Mouse (Mus musculus): Measurements from ENCODE around the gene Zfp804b. TPM values are rescaled to one million over a fixed set of nuclear protein-coding genes. Genes with fewer than 3 reads are reported as not detected.
"Not testable (repeated sequence)": the region's sequence is repeated elsewhere in the genome, so short reads cannot be mapped to it uniquely, and the experiment has no call there.

The Zfp804b gene
- 1 to 10 TPM; 2.4 to 3.1 TPM for total RNA-seq (2021)

DNA sequence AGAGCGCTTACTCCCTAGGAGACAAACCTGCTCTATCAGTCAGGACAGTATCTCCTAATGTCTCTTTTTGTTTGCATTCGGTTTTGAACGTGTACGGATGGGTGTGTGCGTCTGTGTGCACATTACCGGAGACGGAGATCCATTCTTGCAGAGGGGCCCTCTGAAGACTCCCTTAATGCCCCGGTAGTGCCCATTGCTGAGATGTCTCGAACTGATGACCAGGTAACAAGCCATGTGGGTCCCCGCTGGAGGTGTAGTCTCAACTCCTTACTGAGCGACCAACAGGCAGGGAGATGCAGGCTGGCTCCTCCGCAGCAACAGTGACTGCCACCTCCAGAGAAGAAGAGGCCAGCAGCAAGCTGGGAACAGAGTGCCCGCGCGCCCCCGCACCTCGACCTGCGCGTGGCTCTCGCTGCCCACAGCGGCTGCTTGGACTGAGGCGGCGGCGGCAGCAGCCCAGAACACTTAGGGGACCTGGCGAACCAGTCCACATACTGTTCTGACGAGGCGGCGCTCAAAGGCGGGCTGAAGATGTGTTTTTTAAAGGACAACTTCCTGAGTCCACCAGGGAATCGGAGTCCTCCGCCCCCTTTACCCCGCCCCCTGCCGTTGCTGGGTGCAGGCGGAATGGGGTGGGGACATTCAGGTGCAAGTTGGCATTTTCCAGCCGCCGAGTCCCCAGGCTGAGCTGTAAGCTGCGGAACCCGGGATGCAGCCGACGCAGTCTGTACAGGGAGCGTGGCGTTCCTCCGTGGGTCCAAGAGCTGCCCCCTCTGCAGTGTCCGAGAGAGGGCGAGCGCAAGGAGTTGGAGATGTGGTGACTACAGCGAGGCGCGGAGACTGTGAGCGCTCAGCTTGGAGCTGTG is at the start of gene Zfp804b:
Zfp804b (minus strand) TSS at position 612 of the 866 bp plus-strand sequence.
- DNase-seq (ENCODE audit: extremely low spot score in 1 of 2, low spot score in 2 of 2): peak; percentile 16 to 45
- intact Hi-C loops (cut with DNase I): no loop called here

DNA sequence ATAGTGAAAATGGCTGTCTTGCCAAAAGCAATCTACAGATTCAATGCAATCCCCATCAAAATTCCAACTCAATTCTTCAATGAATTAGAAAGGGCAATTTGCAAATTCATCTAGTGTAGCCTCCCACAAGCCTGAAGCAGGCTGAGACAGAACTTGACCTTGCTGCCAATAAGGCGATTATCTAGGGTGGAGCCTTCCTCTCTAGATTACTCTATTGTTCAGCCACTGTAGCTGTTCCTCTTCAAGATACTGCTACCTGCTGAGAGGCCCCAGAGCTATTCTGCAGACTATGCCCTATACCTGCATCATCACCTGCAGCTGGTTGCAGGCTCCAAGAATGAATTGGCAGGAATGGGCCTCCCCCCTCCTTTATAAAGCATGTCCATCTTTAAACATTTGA is 20.1 kb upstream of the Zfp804b start:
- DNase-seq (ENCODE audit: extremely low spot score in 1 of 2, low spot score in 2 of 2); intact Hi-C loops (cut with DNase I): not testable (repeated sequence)

DNA sequence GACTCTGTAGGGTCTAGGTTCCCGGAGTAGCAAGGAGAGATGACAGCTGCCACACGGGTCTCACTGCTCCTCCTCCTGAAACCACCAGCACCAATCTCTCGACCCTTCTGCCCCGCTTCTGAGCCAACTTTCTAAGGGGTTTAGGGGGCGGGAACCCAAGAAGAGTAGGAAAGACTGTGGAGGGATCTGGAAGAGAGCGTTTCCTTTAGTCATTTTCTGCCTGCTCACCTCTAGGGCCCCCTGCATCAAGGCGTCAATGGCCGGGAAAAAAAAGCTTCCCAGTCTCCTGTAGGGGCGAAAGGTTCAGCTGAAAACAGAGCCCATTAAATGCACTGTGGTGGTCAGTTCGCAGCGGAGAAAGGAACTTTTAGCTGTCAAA is 444 bp upstream of the Zfp804b start:
- no peak for DNase-seq (ENCODE audit: extremely low spot score in 1 of 2, low spot score in 2 of 2)
- intact Hi-C loops (cut with DNase I): no loop called here

DNA sequence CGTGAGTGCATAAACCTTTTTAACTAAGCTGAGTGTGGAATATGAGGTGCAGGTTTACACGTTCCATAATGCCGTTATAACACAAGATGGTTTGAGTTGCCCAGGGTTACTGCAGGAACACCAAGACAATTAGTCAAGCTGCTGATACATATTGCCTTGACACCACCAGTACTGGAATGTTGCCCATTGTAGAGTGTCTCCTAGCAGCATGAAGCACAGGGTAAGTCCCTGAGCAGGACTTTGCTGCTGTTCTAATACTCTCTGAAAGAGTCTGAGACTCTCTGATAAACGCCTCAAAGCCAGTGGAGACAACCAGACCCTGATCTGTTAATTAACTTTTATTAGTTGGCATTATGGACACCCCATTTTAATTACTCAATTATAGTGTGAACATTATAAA is 19.0 kb downstream of the Zfp804b start:
- DNase-seq (ENCODE audit: extremely low spot score in 1 of 2, low spot score in 2 of 2): no peak
- intact Hi-C loops (cut with DNase I): no loop called here

DNA sequence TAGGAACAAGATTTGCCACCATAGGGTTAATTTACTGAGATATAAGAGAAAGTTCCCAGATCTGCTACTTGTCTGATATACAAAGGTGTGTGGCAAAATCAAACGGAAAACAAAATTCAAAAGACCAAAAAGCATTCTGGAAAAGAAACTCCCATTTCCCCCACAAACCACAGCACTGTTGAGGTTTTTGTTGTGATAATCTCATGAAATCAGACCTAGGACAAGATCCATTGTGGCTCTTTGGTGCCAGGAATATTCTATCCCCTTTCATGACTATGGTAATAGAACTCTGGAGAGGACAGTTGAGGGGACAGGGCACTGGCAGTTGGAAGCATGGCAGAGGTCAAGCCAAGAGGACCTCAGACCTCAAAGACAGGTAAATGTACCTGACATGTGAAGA is 40.7 kb downstream of the Zfp804b start, which contains the start of gene Tex47:
Tex47 (plus strand) TSS at position 301 of the 400 bp plus-strand sequence.
- no peak for DNase-seq (ENCODE audit: extremely low spot score in 1 of 2, low spot score in 2 of 2)
- intact Hi-C loops (cut with DNase I): no loop called here

DNA sequence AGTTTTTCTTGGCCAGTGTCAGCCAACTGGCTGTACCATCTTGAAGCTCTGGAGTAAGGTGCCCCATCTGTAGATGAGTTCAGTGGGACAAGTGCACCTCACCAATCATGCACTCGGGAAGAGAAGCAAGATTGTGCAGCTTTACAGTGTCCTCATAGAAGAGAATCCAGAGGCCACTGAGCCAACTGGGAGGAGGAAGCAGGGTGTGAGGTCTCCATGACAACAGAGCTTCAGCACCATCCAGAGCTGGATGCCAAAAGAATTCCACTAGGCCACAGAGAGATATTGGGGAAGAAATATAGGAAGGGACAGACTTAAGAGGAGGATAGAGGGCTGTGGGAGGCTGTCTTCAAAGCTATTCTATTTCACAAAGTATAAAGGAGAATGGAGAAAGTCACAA is 41.6 kb downstream of the Zfp804b start:
- intact Hi-C loops (cut with DNase I): no loop called here

DNA sequence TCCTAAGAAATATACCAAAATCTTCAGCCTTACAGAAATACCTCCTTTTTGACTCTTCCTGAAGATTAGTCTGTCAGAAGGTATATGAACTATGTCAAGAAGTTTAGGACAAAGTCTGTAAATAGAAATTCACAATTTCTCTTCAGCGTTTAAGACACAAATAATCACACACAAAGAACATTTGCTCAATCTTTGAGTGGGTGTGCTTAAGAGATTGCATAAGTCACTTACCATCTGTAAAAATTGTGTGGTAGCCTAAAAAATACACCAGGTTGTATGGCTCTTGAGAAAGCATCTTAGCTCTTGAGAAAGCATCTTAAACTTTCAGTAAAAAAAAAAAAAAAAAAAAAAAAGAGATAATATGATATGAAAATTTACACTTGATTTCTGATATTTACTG is 60.2 kb downstream of the Zfp804b start:
- intact Hi-C loops (cut with DNase I): no loop called here

More for the DNA sequence above, 41.6 kb downstream of the Zfp804b start:
- no peak for DNase-seq (ENCODE audit: extremely low spot score in 1 of 2, low spot score in 2 of 2)

DNA sequence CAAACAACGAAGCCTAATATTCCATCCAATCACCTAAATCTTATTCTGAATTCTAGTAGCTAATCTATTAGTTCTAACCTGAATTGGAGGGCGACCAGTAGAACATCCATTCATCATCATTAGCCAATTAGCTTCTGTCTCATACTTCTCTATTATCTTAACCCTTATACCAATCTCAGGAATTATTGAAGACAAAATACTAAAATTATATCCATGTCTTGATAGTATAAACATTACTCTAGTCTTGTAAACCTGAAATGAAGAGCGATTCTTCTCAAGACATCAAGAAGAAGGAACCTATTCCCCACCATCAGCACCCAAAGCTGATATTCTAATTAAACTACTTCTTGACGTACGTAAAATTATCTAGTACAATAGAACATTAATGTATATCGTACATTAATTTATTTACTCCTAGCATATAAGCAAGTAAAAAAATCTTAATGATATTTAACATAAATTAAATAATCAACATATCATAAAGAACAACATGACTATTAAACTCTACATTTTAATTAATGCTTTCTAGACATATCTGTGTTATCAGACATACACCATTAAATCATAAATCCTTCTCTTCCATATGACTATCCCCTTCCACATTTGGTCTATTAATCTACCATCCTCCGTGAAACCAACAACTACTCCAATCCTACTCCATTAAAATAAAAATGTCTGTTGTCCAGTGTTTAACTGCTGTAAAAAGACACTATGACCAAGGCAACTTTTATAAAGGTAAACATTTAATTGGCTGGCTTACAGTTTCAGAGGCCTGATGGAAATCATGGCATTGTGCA is 67.7 kb downstream of the Zfp804b start:
- no peak for DNase-seq (ENCODE audit: extremely low spot score in 1 of 2, low spot score in 2 of 2)
- intact Hi-C loops (cut with DNase I): no loop called here

More for the DNA sequence above, 60.2 kb downstream of the Zfp804b start:
- DNase-seq (ENCODE audit: extremely low spot score in 1 of 2, low spot score in 2 of 2): no peak

DNA sequence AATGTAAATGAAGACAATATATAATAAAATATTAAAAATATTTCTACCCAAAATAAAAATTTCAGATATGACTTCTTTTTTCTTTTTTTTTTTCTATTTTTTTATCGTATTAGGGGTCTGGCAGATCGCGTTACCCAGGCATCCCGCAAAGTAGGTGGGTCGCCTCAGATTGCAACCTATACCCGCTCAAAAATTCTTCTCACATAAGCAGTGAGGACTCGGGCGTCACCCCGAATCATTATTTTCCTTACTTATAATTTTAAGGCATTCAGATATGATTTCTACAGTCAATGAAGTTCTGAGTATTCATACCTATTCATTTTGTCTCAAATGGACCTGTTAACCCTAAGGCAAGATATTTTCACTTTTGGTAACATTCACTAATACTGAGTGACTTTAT is 167.0 kb downstream of the Zfp804b start:
- no peak for DNase-seq (ENCODE audit: extremely low spot score in 1 of 2, low spot score in 2 of 2)
- intact Hi-C loops (cut with DNase I): no loop called here

DNA sequence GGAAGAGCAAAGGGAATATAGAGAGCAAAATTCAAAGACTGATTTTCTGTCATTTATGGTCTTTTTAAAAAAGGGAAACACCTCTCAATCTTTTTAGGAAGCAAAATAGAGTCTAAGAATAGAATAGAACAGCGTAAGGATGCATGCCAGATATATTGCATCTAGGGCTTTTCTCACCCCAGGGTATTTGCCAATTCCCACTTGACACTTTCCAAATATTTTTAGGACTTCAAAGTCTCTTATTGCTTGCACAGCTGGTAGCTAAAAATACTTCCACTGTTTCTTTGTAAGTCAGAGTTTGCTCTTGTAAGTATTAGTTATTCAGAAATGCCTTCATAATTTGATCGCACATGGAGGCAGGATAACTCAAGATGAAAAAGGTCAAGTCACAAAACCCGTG is 204.9 kb downstream of the Zfp804b start:
- intact Hi-C loops (cut with DNase I): no loop called here
- no peak for DNase-seq (ENCODE audit: extremely low spot score in 1 of 2, low spot score in 2 of 2)

DNA sequence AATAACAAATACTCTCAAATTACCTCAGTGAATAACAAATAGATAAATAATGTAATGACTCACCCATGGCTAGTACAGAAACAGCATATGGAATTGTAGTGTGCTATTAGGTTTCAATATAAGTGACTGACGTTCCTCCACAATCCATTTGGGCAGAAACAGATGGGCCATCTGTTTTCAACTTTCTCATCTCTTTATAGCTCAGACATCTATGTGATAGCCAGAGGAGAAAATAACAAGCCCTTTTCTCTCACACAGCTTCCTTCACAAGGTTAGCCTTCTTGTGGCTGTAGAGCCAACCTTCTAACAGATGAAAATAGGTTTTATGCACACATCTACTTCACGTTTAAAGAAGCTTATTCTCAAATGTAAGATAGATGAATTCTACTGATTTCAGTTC is 242.2 kb downstream of the Zfp804b start:
- peak in 1 of 2 experiments; percentile 1 for DNase-seq (ENCODE audit: extremely low spot score in 1 of 2, low spot score in 2 of 2)
- intact Hi-C loops (cut with DNase I): no loop called here

DNA sequence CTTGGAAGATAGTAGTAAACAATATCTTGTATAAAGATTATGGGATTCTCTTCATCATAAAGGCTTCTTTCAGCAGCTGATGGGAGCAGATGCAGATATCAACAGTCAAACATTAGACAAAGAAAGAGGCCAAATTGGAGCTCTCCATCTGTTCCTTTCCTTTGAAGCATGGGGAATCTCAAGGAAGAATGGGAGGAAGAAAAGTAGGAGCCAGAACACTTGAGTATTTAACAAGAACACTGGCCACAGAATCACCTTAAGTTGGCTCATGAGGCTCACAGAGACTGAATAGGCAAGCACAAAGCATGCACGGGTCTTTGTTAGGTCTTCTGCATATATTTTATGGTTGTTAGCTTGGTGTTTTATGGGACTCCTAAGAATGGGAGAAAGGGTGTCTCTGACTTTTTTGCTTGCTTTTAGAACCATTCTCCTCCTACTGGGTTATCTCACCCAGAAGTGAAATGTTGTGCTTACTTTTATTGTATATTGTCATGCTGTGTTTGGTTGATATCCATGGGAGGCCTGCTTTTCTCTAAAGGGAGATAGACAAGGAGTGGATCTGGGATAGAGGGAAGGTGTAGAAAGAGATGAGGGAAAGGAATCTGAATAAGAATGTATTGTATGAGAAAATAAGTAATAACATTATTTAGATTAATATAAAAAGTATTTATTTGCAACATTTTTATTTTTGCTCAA is 270.5 kb downstream of the Zfp804b start:
- DNase-seq (ENCODE audit: extremely low spot score in 1 of 2, low spot score in 2 of 2): peak in 1 of 2 experiments; percentile 1

DNA sequence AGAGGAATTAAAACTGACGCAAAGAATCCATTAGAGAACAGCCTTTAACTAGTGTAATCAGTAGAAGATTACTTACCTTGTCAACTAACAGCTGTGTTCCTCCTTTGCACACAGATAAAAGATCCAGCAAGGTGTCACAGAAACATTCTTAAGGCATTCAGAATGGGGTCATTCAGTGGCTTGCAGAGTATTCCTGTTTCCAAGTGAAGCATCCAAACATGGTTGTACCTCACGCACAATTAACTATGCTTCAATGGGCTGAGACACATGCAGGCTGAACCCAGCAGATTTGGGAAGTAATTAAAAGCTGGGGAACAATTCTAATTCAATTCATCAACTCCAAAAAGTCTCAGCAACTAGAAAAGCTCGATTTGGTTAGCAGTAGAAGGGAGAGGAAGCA is 337.1 kb downstream of the Zfp804b start:
- intact Hi-C loops (cut with DNase I): no loop called here
- DNase-seq (ENCODE audit: extremely low spot score in 1 of 2, low spot score in 2 of 2): no peak

More for the DNA sequence above, 270.5 kb downstream of the Zfp804b start:
- intact Hi-C loops (cut with DNase I): no loop called here

DNA sequence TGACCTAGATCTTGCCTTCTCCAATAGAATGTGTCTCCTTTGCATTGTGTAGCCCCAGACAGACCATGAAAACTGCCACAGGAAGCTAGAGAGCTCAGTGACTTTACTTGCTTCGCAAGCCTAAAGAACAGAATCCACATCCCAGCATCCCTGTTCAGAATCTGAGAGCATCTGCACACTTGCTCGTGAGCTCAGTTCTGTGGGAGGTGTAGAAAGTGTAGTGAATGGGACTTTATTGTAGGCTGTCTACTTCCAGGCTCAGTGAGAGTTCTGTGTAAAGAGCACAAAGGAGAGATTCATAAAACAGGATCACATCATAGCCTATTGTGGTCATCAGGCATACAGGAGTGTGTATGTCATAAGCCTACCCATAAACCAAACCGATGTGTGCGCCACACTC is 360.6 kb downstream of the Zfp804b start:
- DNase-seq (ENCODE audit: extremely low spot score in 1 of 2, low spot score in 2 of 2): no peak
- intact Hi-C loops (cut with DNase I): no loop called here

DNA sequence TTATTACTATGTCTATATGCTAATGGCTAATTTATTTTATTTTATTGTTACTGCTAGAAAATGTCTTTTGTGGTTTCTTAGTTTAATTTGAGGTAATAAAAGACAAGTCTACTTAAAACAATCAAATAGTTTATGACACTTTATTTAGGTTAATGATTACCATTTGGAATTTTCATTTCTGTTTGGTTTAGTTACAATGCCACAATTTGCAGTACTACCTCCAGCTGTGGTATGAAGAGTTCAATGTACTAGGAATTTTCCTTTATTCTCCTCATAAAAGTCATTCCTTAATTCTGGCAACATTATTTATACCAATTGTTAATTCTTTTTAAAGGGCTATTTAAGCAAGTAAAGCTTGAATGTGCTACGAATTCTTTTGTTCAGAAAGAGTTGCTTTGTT is 409.7 kb downstream of the Zfp804b start:
- DNase-seq (ENCODE audit: extremely low spot score in 1 of 2, low spot score in 2 of 2): no peak
- intact Hi-C loops (cut with DNase I): no loop called here

DNA sequence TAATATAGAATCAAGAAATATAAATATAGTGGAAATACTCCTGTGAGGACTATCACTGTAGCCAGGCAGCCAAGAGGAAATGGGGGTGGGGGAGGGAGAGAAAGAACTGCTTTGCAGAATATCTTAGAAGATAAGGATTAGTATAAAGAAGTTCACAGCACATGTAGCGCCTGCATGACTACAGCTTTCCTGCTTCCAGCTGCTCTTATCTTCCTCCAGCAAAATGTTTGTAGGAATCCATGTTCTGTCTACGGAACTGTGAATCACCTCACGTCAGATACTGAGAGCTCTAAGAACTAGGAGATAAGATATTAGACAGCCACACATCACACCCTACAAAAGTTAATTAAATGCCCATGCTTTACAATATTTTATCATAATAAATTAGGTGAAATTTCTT is 433.3 kb downstream of the Zfp804b start:
- DNase-seq (ENCODE audit: extremely low spot score in 1 of 2, low spot score in 2 of 2): no peak
- intact Hi-C loops (cut with DNase I): no loop called here

DNA sequence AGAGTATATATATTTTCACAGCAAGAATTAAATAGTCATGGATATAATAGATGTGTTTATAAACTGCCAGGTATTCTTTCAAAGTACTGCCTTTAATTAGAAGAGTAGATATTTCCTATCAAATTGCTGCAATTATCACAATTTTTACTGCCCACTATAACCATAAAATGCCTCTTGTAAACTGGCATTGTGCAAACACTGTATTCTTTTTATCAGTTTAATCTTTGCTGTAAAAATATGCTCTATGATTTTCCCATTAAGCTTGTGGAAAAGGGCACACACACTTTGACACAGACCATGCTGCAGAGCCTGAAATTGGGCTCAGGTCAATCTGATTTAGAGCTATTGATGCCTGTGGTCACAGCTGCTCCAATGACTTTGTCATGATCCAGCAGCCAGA is 463.2 kb downstream of the Zfp804b start:
- intact Hi-C loops (cut with DNase I): no loop called here

DNA sequence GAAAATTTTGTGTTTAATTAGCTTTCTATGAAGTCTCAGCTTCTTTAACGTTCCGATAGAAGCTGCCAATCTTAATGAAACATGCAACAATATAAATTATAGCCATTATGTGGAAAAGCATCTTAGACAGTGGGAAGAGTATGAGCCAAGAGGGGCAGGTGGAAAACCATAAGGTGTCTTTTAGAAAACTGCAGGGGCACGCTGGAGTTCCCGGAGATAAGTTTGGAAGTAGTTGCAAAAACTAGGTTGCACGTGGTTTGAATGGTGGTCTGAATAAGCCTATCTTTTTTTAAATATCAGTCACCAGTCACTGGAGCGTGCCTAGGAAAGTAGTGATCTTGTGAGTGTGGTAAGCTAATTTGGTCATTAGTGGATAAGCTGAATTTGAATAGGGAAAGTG is 473.0 kb downstream of the Zfp804b start:
- intact Hi-C loops (cut with DNase I): no loop called here
- peak in 1 of 2 experiments; percentile 1 for DNase-seq (ENCODE audit: extremely low spot score in 1 of 2, low spot score in 2 of 2)

More for the DNA sequence above, 463.2 kb downstream of the Zfp804b start:
- no peak for DNase-seq (ENCODE audit: extremely low spot score in 1 of 2, low spot score in 2 of 2)

DNA sequence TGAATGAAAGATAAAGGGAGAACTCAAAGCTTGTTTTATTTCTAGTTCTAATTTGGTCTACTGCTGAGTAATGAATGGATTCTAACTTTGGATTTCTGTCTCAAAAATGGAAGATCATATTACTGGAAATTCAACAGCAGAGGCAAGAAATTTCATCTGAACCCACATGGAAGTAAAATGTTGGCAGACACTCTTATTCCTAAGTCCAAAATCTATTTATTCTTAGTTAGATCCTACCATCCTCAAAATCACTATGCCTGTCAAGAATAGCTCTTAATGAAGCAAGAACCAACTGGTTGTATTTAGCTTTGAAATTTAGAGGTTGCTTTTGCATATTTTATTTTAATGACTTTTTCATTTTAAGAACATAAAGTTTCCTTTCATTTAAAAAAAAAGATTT is 473.6 kb downstream of the Zfp804b start:
- DNase-seq (ENCODE audit: extremely low spot score in 1 of 2, low spot score in 2 of 2): peak in 1 of 2 experiments; percentile 4
- intact Hi-C loops (cut with DNase I): no loop called here

Data from left cerebral cortex, postnatal 10 days (tissue).